Mouse (Mus musculus) ovary, adult 18-20 months (tissue): ENCODE results near the gene Bend6.

Experiments
- DNase-seq: peaks from one replicate; pipeline ENCODE4 v3.0.0; 2022; ENCODE audit warnings: low spot score, mixed read lengths

The Bend6 gene

DNA sequence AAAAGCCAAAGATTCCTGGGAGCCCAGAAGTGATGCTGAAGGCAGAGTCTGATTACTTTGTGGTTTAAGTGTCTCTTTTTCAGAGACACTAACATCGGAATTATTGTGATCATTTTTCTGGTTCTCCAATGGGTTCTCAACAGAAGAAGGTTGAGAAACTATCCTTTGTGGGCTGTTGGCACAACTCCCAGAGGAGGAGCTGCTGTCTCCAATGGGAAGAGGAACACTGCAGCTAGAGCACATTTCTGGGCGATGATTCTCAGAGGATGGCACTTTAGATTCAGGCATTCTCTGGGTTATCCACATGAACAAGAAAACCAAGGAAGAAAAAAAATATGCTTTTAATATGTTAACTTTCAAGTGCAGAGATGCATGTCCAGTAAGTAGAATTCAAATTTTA lies 104.3 kb downstream of the Bend6 start:
- DNase-seq: no peak
